Mouse (Mus musculus): Measurements from ENCODE around the gene Vmn1r21. TPM values are rescaled to one million over a fixed set of nuclear protein-coding genes. Genes with fewer than 3 reads are reported as not detected.

Vmn1r21 gene
- not detected for polyA plus RNA-seq (2017; shearing (Covaris generic))

DNA sequence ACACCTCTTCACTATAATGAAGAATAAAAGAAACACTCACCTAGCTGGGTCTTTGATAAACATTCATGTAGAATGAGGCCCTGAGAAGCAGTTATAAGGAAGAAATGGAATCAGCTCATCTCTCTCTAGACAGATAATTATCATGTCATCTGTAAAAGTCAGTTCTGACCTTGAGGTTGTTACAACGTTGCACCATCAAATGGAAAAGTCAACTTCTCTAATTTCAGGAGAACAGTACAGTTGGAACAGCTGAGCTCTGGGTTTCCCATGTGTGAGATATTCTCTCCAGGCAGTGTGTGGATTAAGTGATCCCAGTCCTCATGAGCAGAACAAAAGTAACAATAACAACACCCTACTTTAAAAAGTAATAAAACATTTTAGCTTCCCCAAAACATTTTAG lies at the start of gene Vmn1r21:
Gene Vmn1r21 (minus strand): TSS at position 58 of the 400 bp plus-strand sequence.

DNA sequence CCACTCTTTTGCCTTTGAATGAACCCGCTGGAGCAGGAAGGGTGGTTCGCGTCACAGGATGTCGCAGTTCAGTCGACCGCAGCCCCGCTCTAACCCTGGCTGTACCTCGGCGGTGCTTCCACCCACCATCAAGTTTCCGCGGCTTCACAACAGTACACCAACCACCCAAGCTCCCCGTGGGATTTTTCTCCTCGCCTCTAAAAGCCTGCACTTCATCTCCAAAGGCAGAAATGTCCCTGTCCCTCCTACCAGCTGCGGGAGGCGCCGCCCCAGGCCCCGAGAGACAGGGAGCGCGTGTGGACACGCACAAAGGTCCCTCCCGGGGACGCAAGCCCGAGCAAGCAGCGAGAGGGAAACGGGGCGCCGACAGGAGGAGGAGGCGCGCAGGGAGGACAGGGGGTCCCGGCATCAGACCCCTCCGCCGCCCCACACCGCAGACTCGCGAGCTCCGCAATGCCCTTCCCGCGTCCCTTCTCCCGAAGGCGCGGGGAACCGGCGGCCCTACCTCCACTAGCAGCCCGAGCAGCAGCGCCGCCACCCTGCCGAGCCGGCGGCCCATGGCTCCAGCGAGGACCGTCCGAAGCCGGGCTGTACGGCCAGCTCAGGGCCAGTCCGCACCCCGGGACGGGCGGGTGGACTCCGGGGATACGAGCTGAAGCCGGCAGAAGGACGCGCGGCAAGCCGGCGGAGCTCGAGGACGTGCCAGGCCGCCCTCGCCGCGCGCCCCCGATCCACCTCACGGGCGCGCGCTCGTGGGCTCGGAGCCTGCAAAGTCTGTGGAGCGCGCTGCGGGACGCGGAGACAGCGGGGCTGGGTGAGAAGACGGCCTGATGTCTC lies 25.5 kb downstream of the Vmn1r21 start, which contains the start of gene Vopp1:
Gene Vopp1 (minus strand): TSS at position 738 of the 837 bp plus-strand sequence.

Other genes starting within 250 kb of the Vmn1r21 start
- gene Pyurf, start 158.3 kb downstream of the Vmn1r21 start, polyA plus RNA-seq (2017; shearing (Covaris generic)): 6.6 TPM
- gene Lancl2, start 147.8 kb downstream of the Vmn1r21 start, polyA plus RNA-seq (2017; shearing (Covaris generic)): 8.7 TPM
- 12.5 TPM for gene Vopp1, start 25.2 kb downstream of the Vmn1r21 start, polyA plus RNA-seq (2017; shearing (Covaris generic))
- not detected for gene Vmn1r22, start 57.7 kb upstream of the Vmn1r21 start, polyA plus RNA-seq (2017; shearing (Covaris generic))
- not detected for gene Vmn1r23, start 76.5 kb upstream of the Vmn1r21 start, polyA plus RNA-seq (2017; shearing (Covaris generic))
- not detected for gene Vmn1r24, start 111.2 kb upstream of the Vmn1r21 start, polyA plus RNA-seq (2017; shearing (Covaris generic))
- gene Vmn1r25, start 130.5 kb upstream of the Vmn1r21 start, polyA plus RNA-seq (2017; shearing (Covaris generic)): not detected
- not detected for gene Vmn1r26, start 164.8 kb upstream of the Vmn1r21 start, polyA plus RNA-seq (2017; shearing (Covaris generic))

Data from CD4-positive, CD25-positive, alpha-beta regulatory T cell, adult 9 weeks (primary cell).